Mouse (Mus musculus): ENCODE results near the gene Gm45808.

- TF ChIP-seq CTCF (IDR thresholded peaks at IDR 0.05; ENCODE audit: low read depth) (peak; percentile 98), EP300 (optimal IDR thresholded peaks at IDR 0.05) (peak; percentile 67)
Observed at GRCm38 (mm10) chr7:45434203-45435015, 52.2 kb downstream of the Gm45808 start, which contains the start of gene Gys1.

Measured in stomach, postnatal 0 days (tissue).